Mouse (Mus musculus): Measurements from ENCODE around the gene Uvrag.

Uvrag gene

GRCm38 (mm10) chr7:99140984-99141918 lies at the start of gene Uvrag:
Gene Uvrag (minus strand): TSS chr7:99141141.
- peak; percentile 98 to 99 for DNase-seq

GRCm38 (mm10) chr7:99189885-99190284 lies 48.9 kb upstream of the Uvrag start:
- no peak for DNase-seq

GRCm38 (mm10) chr7:99188630-99189029 lies 47.7 kb upstream of the Uvrag start:
- no peak for DNase-seq

- no peak for DNase-seq
Measured at GRCm38 (mm10) chr7:99187451-99187850, 46.5 kb upstream of the Uvrag start.

- no peak for DNase-seq
Measured at GRCm38 (mm10) chr7:99185405-99185804, 44.5 kb upstream of the Uvrag start.

GRCm38 (mm10) chr7:99183751-99184150 lies 42.8 kb upstream of the Uvrag start:
- DNase-seq: no peak

GRCm38 (mm10) chr7:99182432-99183172 lies 41.7 kb upstream of the Uvrag start, which contains the start of gene Dgat2:
Gene Dgat2 (minus strand): TSS chr7:99182719.
- DNase-seq: peak; percentile 89 to 92

GRCm38 (mm10) chr7:99181619-99182431 lies 40.9 kb upstream of the Uvrag start:
- DNase-seq: no peak

GRCm38 (mm10) chr7:99180162-99180561 lies 39.2 kb upstream of the Uvrag start:
- no peak for DNase-seq

- no peak for DNase-seq
Measured at GRCm38 (mm10) chr7:99179271-99179670, 38.3 kb upstream of the Uvrag start.

- no peak for DNase-seq
Measured at GRCm38 (mm10) chr7:99177386-99177785, 36.4 kb upstream of the Uvrag start.

GRCm38 (mm10) chr7:99175666-99176065 lies 34.7 kb upstream of the Uvrag start:
- no peak for DNase-seq

GRCm38 (mm10) chr7:99175118-99175517 lies 34.2 kb upstream of the Uvrag start:
- no peak for DNase-seq

- DNase-seq: no peak
Measured at GRCm38 (mm10) chr7:99174006-99174405, 33.1 kb upstream of the Uvrag start.

GRCm38 (mm10) chr7:99172898-99173297 lies 32.0 kb upstream of the Uvrag start:
- no peak for DNase-seq

- DNase-seq: no peak
Measured at GRCm38 (mm10) chr7:99171730-99172463, 31.0 kb upstream of the Uvrag start.

GRCm38 (mm10) chr7:99170519-99170918 lies 29.6 kb upstream of the Uvrag start:
- no peak for DNase-seq

- no peak for DNase-seq
Measured at GRCm38 (mm10) chr7:99169717-99170403, 28.9 kb upstream of the Uvrag start.

GRCm38 (mm10) chr7:99168756-99169155 lies 27.8 kb upstream of the Uvrag start:
- DNase-seq: no peak

GRCm38 (mm10) chr7:99167939-99168338 lies 27.0 kb upstream of the Uvrag start:
- no peak for DNase-seq

- no peak for DNase-seq
Measured at GRCm38 (mm10) chr7:99166159-99166558, 25.2 kb upstream of the Uvrag start.
